Comparison of ENCODE assay signal across 35 mouse cellular contexts in genomic region chr5:8257366-8257765, GRCm38 (mm10).
"Had no signal": no experiment of that assay in that cellular context is flagged by ENCODE, and none has a peak within 500 bp of the region (broad histone marks: within the 10 kb centered on the region; RNA-seq: fewer than 3 reads in every experiment).

No protein-coding gene starts in this region.

- ATAC-seq: hindbrain, embryonic 16.5 days; hindbrain, postnatal 0 days; inflammation-experienced regulatory T-cells, adult 6 months; intestine, embryonic 15.5 days; intestine, embryonic 16.5 days; intestine, postnatal 0 days had no signal

- H3K9me3 ChIP-seq: heart, embryonic 10.5 days; heart, embryonic 12.5 days; heart, embryonic 13.5 days; heart, embryonic 15.5 days; hindbrain, embryonic 10.5 days; hindbrain, embryonic 12.5 days; hindbrain, embryonic 13.5 days; hindbrain, embryonic 15.5 days; intestine, embryonic 15.5 days; kidney, embryonic 15.5 days had no signal

- H3K9ac ChIP-seq: heart, embryonic 12.5 days; heart, embryonic 13.5 days; heart, embryonic 15.5 days; hindbrain, embryonic 12.5 days; hindbrain, embryonic 13.5 days; hindbrain, embryonic 14.5 days; hindbrain, embryonic 15.5 days; intestine, embryonic 15.5 days; kidney, embryonic 15.5 days had no signal

- H3K4me1 ChIP-seq: heart, embryonic 10.5 days; heart, embryonic 12.5 days; heart, embryonic 13.5 days; heart, embryonic 15.5 days; hindbrain, embryonic 10.5 days; hindbrain, embryonic 12.5 days; hindbrain, embryonic 13.5 days; hindbrain, embryonic 15.5 days; intestine, embryonic 15.5 days; kidney, embryonic 15.5 days had no signal

- H3K4me2 ChIP-seq: heart, embryonic 11.5 days; heart, embryonic 12.5 days; heart, embryonic 13.5 days; heart, embryonic 15.5 days; hindbrain, embryonic 12.5 days; hindbrain, embryonic 13.5 days; hindbrain, embryonic 14.5 days; hindbrain, embryonic 15.5 days; intestine, embryonic 15.5 days; kidney, embryonic 15.5 days had no signal

- H3K27me3 ChIP-seq: heart, embryonic 12.5 days; heart, embryonic 13.5 days; heart, embryonic 15.5 days; hindbrain, embryonic 12.5 days; hindbrain, embryonic 13.5 days; hindbrain, embryonic 15.5 days; intestine, embryonic 15.5 days; kidney, embryonic 15.5 days had no signal

- DNase-seq: heart, postnatal 10 days; heart, postnatal 14 days; heart, postnatal 36 days; heart, postnatal 4 days; kidney, adult 11 months; kidney, adult 18-20 months; kidney, adult 2 months; kidney, adult 8-10 months; kidney, adult 9 months; kidney, postnatal 10 days; kidney, postnatal 14 days; kidney, postnatal 25 days; kidney, postnatal 36 days; kidney, postnatal 4 days; layer of hippocampus, adult 9-11 months; layer of hippocampus, postnatal 36 days had no signal

- H3K4me3 ChIP-seq: heart, embryonic 10.5 days; heart, embryonic 12.5 days; heart, embryonic 13.5 days; heart, embryonic 15.5 days; hindbrain, embryonic 10.5 days; hindbrain, embryonic 12.5 days; hindbrain, embryonic 13.5 days; hindbrain, embryonic 15.5 days; intestine, embryonic 15.5 days; kidney, embryonic 15.5 days; layer of hippocampus, adult 2 months had no signal

- H3K27ac ChIP-seq: heart, embryonic 10.5 days; heart, embryonic 13.5 days; heart, embryonic 15.5 days; hindbrain, embryonic 10.5 days; hindbrain, embryonic 12.5 days; hindbrain, embryonic 13.5 days; hindbrain, embryonic 14.5 days; hindbrain, embryonic 15.5 days; hindbrain, postnatal 0 days; intestine, embryonic 15.5 days; kidney, embryonic 15.5 days; kidney, postnatal 0 days; layer of hippocampus, adult 2 months had no signal

- H3K36me3 ChIP-seq: heart, embryonic 10.5 days; heart, embryonic 12.5 days; heart, embryonic 13.5 days; heart, embryonic 15.5 days; hindbrain, embryonic 10.5 days; hindbrain, embryonic 12.5 days; hindbrain, embryonic 13.5 days; hindbrain, embryonic 15.5 days; intestine, embryonic 15.5 days; kidney, embryonic 15.5 days had no signal
